Mouse (Mus musculus) liver, adult 2 months (tissue): ENCODE results near the gene Plxna1. TPM values are rescaled to one million over a fixed set of nuclear protein-coding genes. Genes with fewer than 3 reads are reported as not detected.

Experiments used
- DNase-seq: peaks from one replicate; pipeline ENCODE4 v3.0.0-alpha.2; 2011; ENCODE audit warnings: low read depth, low spot score; ENCODE audit errors: extremely low read depth
- H3K27ac ChIP-seq: fragments of 200-500 bp; replicated peaks from 2 replicates; pipeline ENCODE4 v1.5.1; 2012; ENCODE audit warnings: low read depth, mild to moderate bottlenecking, control low read depth, inconsistent platforms, low read length; ENCODE audit not compliant: insufficient read depth
- H3K27me3 ChIP-seq: fragments of 200-500 bp; 2 replicates; pipeline ENCODE4 v1.6.1; 2012; ENCODE audit warnings: mild to moderate bottlenecking, moderate library complexity, low read length, inconsistent platforms; ENCODE audit not compliant: control insufficient read depth, insufficient read depth
- H3K36me3 ChIP-seq: fragments of 200-500 bp; 2 replicates; pipeline ENCODE4 v1.6.1; 2012; ENCODE audit warnings: low read length, inconsistent platforms; ENCODE audit not compliant: control insufficient read depth, insufficient read depth
- H3K4me1 ChIP-seq: fragments of 200-500 bp; 2 replicates; pipeline ENCODE4 v1.6.1; 2011; ENCODE audit warnings: low read length; ENCODE audit not compliant: control insufficient read depth, insufficient read depth
- H3K4me3 ChIP-seq: fragments of 200-500 bp; 2 replicates; pipeline ENCODE4 v1.5.1; 2011; ENCODE audit warnings: low read depth, mild to moderate bottlenecking, control low read depth, low read length, moderate library complexity; ENCODE audit not compliant: insufficient read depth
- H3K79me2 ChIP-seq: fragments of 200-500 bp; 2 replicates; pipeline ENCODE4 v1.6.1; 2012; ENCODE audit warnings: inconsistent platforms, mild to moderate bottlenecking, low read length, moderate library complexity; ENCODE audit not compliant: control insufficient read depth, insufficient read depth
- H3K9ac ChIP-seq: fragments of 200-500 bp; 2 replicates; pipeline ENCODE4 v1.6.1; 2012; ENCODE audit warnings: low read depth, mild to moderate bottlenecking, control low read depth, inconsistent platforms, low read length
- CTCF ChIP-seq: fragments of 200-500 bp; IDR thresholded peaks from 2 replicates; pipeline ENCODE4 v1.5.1; 2011; ENCODE audit warnings: low read depth, low read length, control low read depth
- POLR2A ChIP-seq: fragments of 200-500 bp; IDR thresholded peaks from 2 replicates; pipeline ENCODE4 v1.6.1; 2011; ENCODE audit warnings: low read length, control low read depth; ENCODE audit not compliant: insufficient read depth; ENCODE audit errors: extremely low read depth
- WGBS: fragments of 180-500 bp; shearing (Covaris S2); methylation state at CpG from one replicate; pipeline ENCODE4 v1.1.7; 2018; 5-methylcytosine and 5-hydroxymethylcytosine counted together
- polyA plus RNA-seq: library from polyadenylated mRNA; depleted of rRNA; stranded (reverse); fragments of >200 nt; gene quantifications from 2 replicates; pipeline ENCODE4 v1.2.3, GENCODE M21; 2012
- total RNA-seq: library from RNA; depleted of rRNA; stranded (reverse); fragments of >200 nt; gene quantifications from 2 replicates; pipeline ENCODE4 v1.2.3, GENCODE M21; 2014

Gene Plxna1
- total and polyA plus RNA-seq, 2 experiments = 2.6 to 6.5 TPM

DNA sequence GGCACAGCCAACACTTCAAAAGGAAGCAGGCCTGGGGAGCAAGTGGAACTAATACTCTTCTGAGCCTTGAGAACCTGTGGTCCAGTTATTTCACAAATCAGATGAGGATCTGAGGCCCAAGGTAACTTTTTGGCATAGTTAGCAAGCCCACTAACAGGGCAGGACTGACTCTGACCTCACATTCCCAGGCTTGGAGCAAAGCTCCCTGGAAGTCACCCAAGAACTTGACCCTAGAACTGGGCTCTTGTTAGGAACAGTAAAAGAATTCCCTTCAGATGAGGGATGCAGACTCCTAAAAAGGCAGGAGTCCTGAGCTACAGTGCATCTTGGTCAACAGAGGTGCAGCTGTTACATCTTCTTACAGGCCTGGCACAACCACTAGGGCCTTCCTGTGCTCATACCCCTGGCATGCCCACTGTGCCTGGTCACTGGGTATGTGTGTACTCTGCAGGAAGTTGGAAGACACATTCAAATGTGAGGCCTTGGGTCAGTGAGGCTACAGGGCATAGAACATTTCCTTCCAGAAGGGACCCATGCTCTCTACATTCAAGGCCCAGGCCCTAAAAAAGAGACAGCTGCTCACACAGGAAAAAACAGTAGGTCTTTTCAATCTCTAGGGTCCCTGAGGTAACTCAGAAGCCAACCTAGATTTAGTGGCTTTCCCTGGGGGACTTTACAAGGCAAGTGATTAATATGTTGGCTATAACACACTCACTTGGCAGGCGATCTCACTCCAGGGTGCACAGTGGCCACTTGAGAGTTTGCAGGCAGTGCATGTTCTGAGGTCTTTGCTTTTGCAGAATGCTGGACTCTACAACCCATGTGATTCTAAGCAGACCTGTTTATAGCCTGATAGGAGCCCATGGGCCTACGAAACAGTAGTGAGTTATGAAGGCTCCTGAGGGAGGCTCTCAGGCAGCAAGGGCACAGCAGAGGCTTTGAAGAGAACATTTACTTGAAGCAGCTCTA, 41.1 kb upstream of the Plxna1 start:
- Histone ChIP-seq H3K27me3 (no peaks in the 10 kb centered on the region), H3K4me1 (no peaks in the 10 kb centered on the region), H3K9ac (no peak overlapping the region), H3K79me2 (no peaks in the 10 kb centered on the region), H3K4me3 (no peak overlapping the region), H3K27ac (no peak overlapping the region), H3K36me3 (no peaks in the 10 kb centered on the region)
- WGBS = 89% methylated on average over 2 of the region's 2 CpGs
- TF ChIP-seq POLR2A (no peak), CTCF (no peak)
- no peak for DNase-seq

DNA sequence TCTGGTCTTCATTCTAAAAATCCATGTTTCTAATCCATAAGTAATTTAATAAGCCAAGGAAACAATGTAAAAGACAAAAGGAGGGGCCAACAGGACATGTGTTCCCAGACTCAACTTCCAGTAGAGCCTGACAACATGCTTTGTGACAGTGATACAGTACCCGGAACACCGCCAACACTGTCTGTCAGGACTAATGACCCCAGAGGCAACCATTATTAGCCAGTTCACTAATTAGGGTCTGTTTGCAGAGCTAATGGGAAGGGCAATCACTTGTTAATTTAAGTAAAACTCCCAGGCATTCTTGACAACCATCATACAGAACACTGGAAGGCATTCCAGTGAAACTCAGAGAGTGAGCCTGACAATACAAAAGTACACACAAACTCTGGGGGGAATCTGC, 40.0 kb upstream of the Plxna1 start:
- H3K4me1 ChIP-seq = no peaks in the 10 kb centered on the region
- WGBS = 95% methylated on average over 2 of the region's 2 CpGs
- no peak for TF ChIP-seq POLR2A
- no peak for TF ChIP-seq CTCF
- no peak overlapping the region for H3K27ac ChIP-seq
- no peaks in the 10 kb centered on the region for H3K27me3 ChIP-seq
- no peak overlapping the region for H3K4me3 ChIP-seq
- H3K36me3 ChIP-seq = no peaks in the 10 kb centered on the region
- no peaks in the 10 kb centered on the region for H3K79me2 ChIP-seq
- H3K9ac ChIP-seq = no peak overlapping the region
- DNase-seq = peak; percentile 13

DNA sequence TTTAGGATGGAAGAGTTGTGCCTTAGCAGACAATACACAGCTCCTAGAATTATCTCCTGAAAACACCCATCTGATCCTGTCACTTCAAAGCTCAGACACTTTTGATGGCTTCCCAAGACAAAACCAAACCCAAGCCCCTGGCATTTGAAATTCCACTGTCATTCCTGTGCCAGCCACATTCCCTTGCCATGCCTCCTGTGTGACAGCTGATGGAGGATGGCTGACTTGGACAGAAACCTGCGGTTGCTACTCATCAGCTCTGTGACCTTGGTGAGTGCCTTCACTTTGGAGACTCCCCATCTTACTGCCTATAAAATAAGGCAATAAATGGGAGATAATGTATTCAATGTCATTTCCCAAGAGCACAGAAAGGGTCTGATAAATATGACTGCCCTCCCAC, 37.1 kb upstream of the Plxna1 start:
- no peak overlapping the region for H3K4me3 ChIP-seq
- no peaks in the 10 kb centered on the region for H3K79me2 ChIP-seq
- H3K4me1 ChIP-seq = no peaks in the 10 kb centered on the region
- TF ChIP-seq POLR2A (no peak), CTCF (no peak)
- 93% methylated on average over 1 of the region's 1 CpGs for WGBS
- DNase-seq = no peak
- no peaks in the 10 kb centered on the region for H3K27me3 ChIP-seq
- no peaks in the 10 kb centered on the region for H3K36me3 ChIP-seq
- H3K9ac ChIP-seq = no peak overlapping the region
- no peak overlapping the region for H3K27ac ChIP-seq

DNA sequence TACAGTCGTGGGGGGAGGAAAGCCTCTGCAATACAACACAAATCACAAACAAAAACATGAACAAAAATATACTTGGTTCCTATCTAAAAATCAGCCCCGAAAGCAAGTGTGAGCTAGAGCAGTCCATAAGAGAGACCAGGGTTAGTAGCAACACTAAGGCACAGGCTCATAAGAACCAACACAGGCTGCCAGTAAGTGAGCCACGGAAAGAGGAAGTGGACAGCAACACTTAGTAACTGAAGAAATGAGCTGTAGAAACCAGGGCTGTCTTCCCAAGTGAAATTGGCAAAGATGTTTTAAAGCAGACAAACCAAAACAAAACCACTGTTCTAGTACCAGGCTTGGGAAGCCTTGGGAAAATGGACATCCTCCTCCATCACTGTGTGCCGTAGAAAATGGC, 35.5 kb upstream of the Plxna1 start:
- Histone ChIP-seq H3K27me3 (no peaks in the 10 kb centered on the region), H3K79me2 (no peaks in the 10 kb centered on the region), H3K4me1 (no peaks in the 10 kb centered on the region), H3K27ac (no peak overlapping the region), H3K4me3 (no peak overlapping the region), H3K36me3 (no peaks in the 10 kb centered on the region), H3K9ac (no peak overlapping the region)
- TF ChIP-seq POLR2A (no peak), CTCF (no peak)
- 82% methylated on average over 4 of the region's 4 CpGs for WGBS
- no peak for DNase-seq

DNA sequence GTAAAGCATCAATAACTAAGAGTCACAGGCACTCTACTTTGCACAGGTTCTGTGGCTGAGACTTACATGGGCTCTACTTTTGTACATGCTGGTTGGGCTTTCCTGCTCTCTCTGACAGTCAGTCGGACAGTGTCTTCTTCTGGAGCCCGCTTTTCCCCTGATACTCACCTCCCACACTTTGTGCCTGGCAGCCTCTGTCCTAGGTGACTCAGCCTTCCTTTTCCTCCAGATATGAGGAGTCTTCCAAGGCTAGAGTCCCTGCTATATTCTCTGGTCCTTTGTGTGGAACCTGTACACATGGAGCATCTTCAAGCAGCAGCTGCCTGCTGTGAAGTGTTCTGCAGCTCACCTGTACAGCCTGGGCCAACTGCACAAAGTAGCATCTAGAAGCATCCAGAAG, 31.4 kb upstream of the Plxna1 start:
- no peaks in the 10 kb centered on the region for H3K4me1 ChIP-seq
- no peak for DNase-seq
- 88% methylated on average over 2 of the region's 2 CpGs for WGBS

DNA sequence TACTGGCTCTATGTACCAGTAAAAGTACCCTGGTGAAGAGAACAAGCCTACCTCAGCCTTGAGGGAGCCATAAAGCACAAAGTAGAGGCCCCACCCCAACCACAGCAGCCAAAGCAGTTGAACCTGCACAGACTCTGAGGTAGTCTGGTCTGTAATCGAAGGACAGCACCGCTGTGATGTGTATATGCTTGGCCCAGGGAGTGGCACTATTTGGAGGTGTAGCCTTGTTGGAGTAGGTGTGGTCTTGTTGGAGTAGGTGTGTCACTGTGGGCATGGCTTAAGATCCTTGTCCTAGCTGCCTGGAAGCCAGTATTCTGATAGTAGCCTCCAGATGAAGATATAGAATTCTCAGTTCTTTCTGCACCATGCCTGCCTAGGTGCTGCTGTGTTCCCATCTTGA, 29.8 kb upstream of the Plxna1 start:
- no peak for DNase-seq
- H3K4me1 ChIP-seq = no peaks in the 10 kb centered on the region
- 86% methylated on average over 2 of the region's 2 CpGs for WGBS

More for the DNA sequence above, 31.4 kb upstream of the Plxna1 start:
- H3K9ac ChIP-seq = no peak overlapping the region
- no peaks in the 10 kb centered on the region for H3K79me2 ChIP-seq
- no peak overlapping the region for H3K27ac ChIP-seq
- H3K36me3 ChIP-seq = no peaks in the 10 kb centered on the region
- TF ChIP-seq POLR2A (no peak), CTCF (no peak)
- H3K27me3 ChIP-seq = no peaks in the 10 kb centered on the region
- H3K4me3 ChIP-seq = no peak overlapping the region

More for the DNA sequence above, 29.8 kb upstream of the Plxna1 start:
- TF ChIP-seq POLR2A (no peak), CTCF (no peak)
- H3K36me3 ChIP-seq = no peaks in the 10 kb centered on the region
- H3K27me3 ChIP-seq = no peaks in the 10 kb centered on the region
- no peak overlapping the region for H3K27ac ChIP-seq
- no peaks in the 10 kb centered on the region for H3K79me2 ChIP-seq
- no peak overlapping the region for H3K9ac ChIP-seq
- no peak overlapping the region for H3K4me3 ChIP-seq
